Mouse (Mus musculus): ENCODE results near the gene Pnlip. TPM values are rescaled to one million over a fixed set of nuclear protein-coding genes. Genes with fewer than 3 reads are reported as not detected.

The Pnlip gene
- polyA plus RNA-seq, 2 experiments = not detected

GRCm38 (mm10) chr19:58695314-58695713 lies 43.0 kb downstream of the Pnlip start:
- no peak overlapping the region for H3K9ac ChIP-seq (ENCODE audit: low read depth, low read length, severe bottlenecking)
- no peak overlapping the region for H3K27ac ChIP-seq (replicated peaks; ENCODE audit: low read depth, low read length)
- 76% methylated on average over 3 of the region's 3 CpGs for WGBS
- no peak for DNase-seq (ENCODE audit: low spot score)
- no peak overlapping the region for H3K4me3 ChIP-seq (replicated peaks; ENCODE audit: low read length)
- no peak for TF ChIP-seq POLR2A (IDR thresholded peaks at IDR 0.05; ENCODE audit: borderline replicate concordance, extremely low read depth, insufficient read depth, insufficient read length)
- H3K27me3 ChIP-seq (ENCODE audit: control insufficient read depth, insufficient read depth, low read length) = no peaks in the 10 kb centered on the region
- no peaks in the 10 kb centered on the region for H3K4me1 ChIP-seq (ENCODE audit: control insufficient read depth, insufficient read depth, low read length)
- no peak for ATAC-seq (ENCODE audit: low FRiP score, low read depth)
- H3K36me3 ChIP-seq (ENCODE audit: control insufficient read depth, insufficient read depth, low read length) = no peaks in the 10 kb centered on the region
- H3K9me3 ChIP-seq (ENCODE audit: control insufficient read depth, low read length) = no peaks in the 10 kb centered on the region
- H3K4me2 ChIP-seq (replicated peaks; ENCODE audit: low read depth, low read length, severe bottlenecking) = no peak overlapping the region

- Histone ChIP-seq H3K9ac (ENCODE audit: low read depth, low read length, severe bottlenecking) (no peak overlapping the region), H3K27me3 (ENCODE audit: control insufficient read depth, insufficient read depth, low read length) (no peaks in the 10 kb centered on the region), H3K4me3 (replicated peaks; ENCODE audit: low read length) (no peak overlapping the region), H3K36me3 (ENCODE audit: control insufficient read depth, insufficient read depth, low read length) (no peaks in the 10 kb centered on the region), H3K27ac (replicated peaks; ENCODE audit: low read depth, low read length) (no peak overlapping the region), H3K4me2 (replicated peaks; ENCODE audit: low read depth, low read length, severe bottlenecking) (no peak overlapping the region), H3K9me3 (ENCODE audit: control insufficient read depth, low read length) (no peaks in the 10 kb centered on the region), H3K4me1 (ENCODE audit: control insufficient read depth, insufficient read depth, low read length) (no peaks in the 10 kb centered on the region)
- ATAC-seq (ENCODE audit: low FRiP score, low read depth) = no peak
- TF ChIP-seq POLR2A (IDR thresholded peaks at IDR 0.05; ENCODE audit: borderline replicate concordance, extremely low read depth, insufficient read depth, insufficient read length) = no peak
- DNase-seq (ENCODE audit: low spot score) = no peak
- 74% methylated on average over 2 of the region's 2 CpGs for WGBS
These were observed 43.9 kb downstream of the Pnlip start for GRCm38 (mm10) chr19:58696235-58696634.

- no peaks in the 10 kb centered on the region for H3K27me3 ChIP-seq (ENCODE audit: control insufficient read depth, insufficient read depth, low read length)
- H3K4me2 ChIP-seq (replicated peaks; ENCODE audit: low read depth, low read length, severe bottlenecking) = no peak overlapping the region
- WGBS = 73% methylated on average over 4 of the region's 4 CpGs
- no peaks in the 10 kb centered on the region for H3K9me3 ChIP-seq (ENCODE audit: control insufficient read depth, low read length)
- H3K4me1 ChIP-seq (ENCODE audit: control insufficient read depth, insufficient read depth, low read length) = no peaks in the 10 kb centered on the region
- no peaks in the 10 kb centered on the region for H3K36me3 ChIP-seq (ENCODE audit: control insufficient read depth, insufficient read depth, low read length)
- no peak overlapping the region for H3K9ac ChIP-seq (ENCODE audit: low read depth, low read length, severe bottlenecking)
- no peak overlapping the region for H3K4me3 ChIP-seq (replicated peaks; ENCODE audit: low read length)
- H3K27ac ChIP-seq (replicated peaks; ENCODE audit: low read depth, low read length) = no peak overlapping the region
- no peak for DNase-seq (ENCODE audit: low spot score)
- no peak for TF ChIP-seq POLR2A (IDR thresholded peaks at IDR 0.05; ENCODE audit: borderline replicate concordance, extremely low read depth, insufficient read depth, insufficient read length)
- no peak for ATAC-seq (ENCODE audit: low FRiP score, low read depth)
These were observed 52.3 kb downstream of the Pnlip start for GRCm38 (mm10) chr19:58704556-58704955.

GRCm38 (mm10) chr19:58708611-58709010 lies 56.3 kb downstream of the Pnlip start:
- H3K9ac ChIP-seq (ENCODE audit: low read depth, low read length, severe bottlenecking) = no peak overlapping the region
- no peaks in the 10 kb centered on the region for H3K36me3 ChIP-seq (ENCODE audit: control insufficient read depth, insufficient read depth, low read length)
- no peak overlapping the region for H3K27ac ChIP-seq (replicated peaks; ENCODE audit: low read depth, low read length)
- H3K4me3 ChIP-seq (replicated peaks; ENCODE audit: low read length) = no peak overlapping the region
- no peak for ATAC-seq (ENCODE audit: low FRiP score, low read depth)
- TF ChIP-seq POLR2A (IDR thresholded peaks at IDR 0.05; ENCODE audit: borderline replicate concordance, extremely low read depth, insufficient read depth, insufficient read length) = no peak
- WGBS = 72% methylated on average over 3 of the region's 3 CpGs
- no peaks in the 10 kb centered on the region for H3K9me3 ChIP-seq (ENCODE audit: control insufficient read depth, low read length)
- DNase-seq (ENCODE audit: low spot score) = no peak
- H3K4me1 ChIP-seq (ENCODE audit: control insufficient read depth, insufficient read depth, low read length) = no peaks in the 10 kb centered on the region
- H3K27me3 ChIP-seq (ENCODE audit: control insufficient read depth, insufficient read depth, low read length) = no peaks in the 10 kb centered on the region
- H3K4me2 ChIP-seq (replicated peaks; ENCODE audit: low read depth, low read length, severe bottlenecking) = no peak overlapping the region

GRCm38 (mm10) chr19:58717925-58718324 lies 65.6 kb downstream of the Pnlip start:
- WGBS = 64% methylated on average over 4 of the region's 4 CpGs
- H3K27me3 ChIP-seq (ENCODE audit: control insufficient read depth, insufficient read depth, low read length) = no peaks in the 10 kb centered on the region
- H3K9ac ChIP-seq (ENCODE audit: low read depth, low read length, severe bottlenecking) = no peak overlapping the region
- no peaks in the 10 kb centered on the region for H3K9me3 ChIP-seq (ENCODE audit: control insufficient read depth, low read length)
- H3K27ac ChIP-seq (replicated peaks; ENCODE audit: low read depth, low read length) = no peak overlapping the region
- no peak for DNase-seq (ENCODE audit: low spot score)
- H3K4me3 ChIP-seq (replicated peaks; ENCODE audit: low read length) = no peak overlapping the region
- H3K4me1 ChIP-seq (ENCODE audit: control insufficient read depth, insufficient read depth, low read length) = no peaks in the 10 kb centered on the region
- no peak overlapping the region for H3K4me2 ChIP-seq (replicated peaks; ENCODE audit: low read depth, low read length, severe bottlenecking)
- no peak for TF ChIP-seq POLR2A (IDR thresholded peaks at IDR 0.05; ENCODE audit: borderline replicate concordance, extremely low read depth, insufficient read depth, insufficient read length)
- H3K36me3 ChIP-seq (ENCODE audit: control insufficient read depth, insufficient read depth, low read length) = no peaks in the 10 kb centered on the region
- ATAC-seq (ENCODE audit: low FRiP score, low read depth) = no peak

GRCm38 (mm10) chr19:58720439-58720838 lies 68.1 kb downstream of the Pnlip start:
- Histone ChIP-seq H3K9ac (ENCODE audit: low read depth, low read length, severe bottlenecking) (no peak overlapping the region), H3K4me3 (replicated peaks; ENCODE audit: low read length) (no peak overlapping the region), H3K27me3 (ENCODE audit: control insufficient read depth, insufficient read depth, low read length) (no peaks in the 10 kb centered on the region), H3K4me2 (replicated peaks; ENCODE audit: low read depth, low read length, severe bottlenecking) (no peak overlapping the region), H3K9me3 (ENCODE audit: control insufficient read depth, low read length) (no peaks in the 10 kb centered on the region), H3K4me1 (ENCODE audit: control insufficient read depth, insufficient read depth, low read length) (no peaks in the 10 kb centered on the region), H3K36me3 (ENCODE audit: control insufficient read depth, insufficient read depth, low read length) (no peaks in the 10 kb centered on the region), H3K27ac (replicated peaks; ENCODE audit: low read depth, low read length) (no peak overlapping the region)
- DNase-seq (ENCODE audit: low spot score) = no peak
- no peak for ATAC-seq (ENCODE audit: low FRiP score, low read depth)
- TF ChIP-seq POLR2A (IDR thresholded peaks at IDR 0.05; ENCODE audit: borderline replicate concordance, extremely low read depth, insufficient read depth, insufficient read length) = no peak
